Comparison of ENCODE assay signal across 9 mouse cellular contexts in the genomic region with DNA sequence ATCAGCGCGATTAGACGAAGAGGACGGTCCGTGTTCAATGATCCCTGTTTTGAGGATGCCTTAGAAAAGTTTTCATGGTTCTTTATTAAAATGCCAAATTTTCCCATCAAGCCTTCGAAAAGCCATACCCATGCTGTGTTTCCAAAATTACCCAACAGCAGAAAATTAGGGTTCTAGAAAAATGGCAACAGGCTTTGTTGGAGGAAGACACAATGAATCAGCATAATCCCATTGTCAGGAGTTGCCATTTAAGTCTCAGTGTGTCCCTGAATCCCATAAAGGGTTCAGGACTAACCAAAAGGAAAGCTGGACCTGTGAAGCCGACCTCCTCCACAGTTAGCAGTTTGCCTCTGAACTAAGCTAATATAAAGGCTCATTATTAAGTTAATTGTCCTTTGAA.
DNase-seq lines count a peak whose midpoint lies in the region; ATAC-seq and TF ChIP-seq lines count a peak whose summit lies in the region.
"Had no signal": no experiment of that assay in that cellular context is flagged by ENCODE, and none has a peak within 500 bp of the region (broad histone marks: within the 10 kb centered on the region; RNA-seq: fewer than 3 reads in every experiment).

No protein-coding gene starts in this region.

- no peak overlapping the region for H3K27ac ChIP-seq in lung, embryonic 16.5 days (ENCODE audit: low read length)
- peak overlapping the region; percentile 90 for H3K27ac ChIP-seq in forebrain, embryonic 14.5 days (ENCODE audit: low read depth, low read length)
- no peak overlapping the region for H3K27ac ChIP-seq in limb, embryonic 13.5 days
- no peak overlapping the region for H3K27ac ChIP-seq in stomach, postnatal 0 days (replicated peaks)

- ATAC-seq in lung, embryonic 16.5 days (ENCODE audit: low read depth): no peak
- no peak for ATAC-seq in forebrain, embryonic 14.5 days
- ATAC-seq in limb, embryonic 13.5 days (ENCODE audit: low FRiP score, low read depth): no peak
- ATAC-seq in stomach, postnatal 0 days (ENCODE audit: low FRiP score, low TSS enrichment): no peak
- ATAC-seq: Patski had no signal

- peaks cover 7% of the 10 kb centered on the region; the same call in 1 of the 2 replicates for H3K4me1 ChIP-seq in lung, embryonic 16.5 days (replicated peaks; ENCODE audit: control insufficient read depth, insufficient read depth, low read length)
- H3K4me1 ChIP-seq in lung, adult 2 months (ENCODE audit: control insufficient read depth, insufficient read depth, low read length): no peaks in the 10 kb centered on the region
- H3K4me1 ChIP-seq in forebrain, embryonic 14.5 days (ENCODE audit: control insufficient read depth, insufficient read depth, low read length): peaks cover 16% of the 10 kb centered on the region; the same call in 1 of the 2 replicates
- H3K4me1 ChIP-seq in limb, embryonic 13.5 days: peaks cover 14% of the 10 kb centered on the region
- H3K4me1 ChIP-seq in stomach, postnatal 0 days (replicated peaks; ENCODE audit: control insufficient read depth, insufficient read depth): no peaks in the 10 kb centered on the region

- TF ChIP-seq CTCF in lung, adult 2 months (IDR thresholded peaks at IDR 0.05; ENCODE audit: insufficient read depth, low read length): no peak
- TF ChIP-seq CTCF in stomach, postnatal 0 days (IDR thresholded peaks at IDR 0.05; ENCODE audit: low read depth): no peak

- no peak for TF ChIP-seq POLR2A in lung, adult 2 months (IDR thresholded peaks at IDR 0.05; ENCODE audit: borderline replicate concordance, extremely low read depth, low read depth, low read length)

- TF ChIP-seq EP300 in stomach, postnatal 0 days (optimal IDR thresholded peaks at IDR 0.05): no peak

- no peak overlapping the region for H3K9ac ChIP-seq in lung, embryonic 16.5 days (ENCODE audit: low read length)
- peak overlapping the region; percentile 64 for H3K9ac ChIP-seq in forebrain, embryonic 14.5 days (ENCODE audit: low read length)
- no peak overlapping the region; the same call in 1 of the 2 replicates for H3K9ac ChIP-seq in limb, embryonic 13.5 days
- no peak overlapping the region for H3K9ac ChIP-seq in stomach, postnatal 0 days (ENCODE audit: low read length)

- no peaks in the 10 kb centered on the region for H3K36me3 ChIP-seq in lung, embryonic 16.5 days (ENCODE audit: control insufficient read depth, insufficient read depth, low read length)
- H3K36me3 ChIP-seq in forebrain, embryonic 14.5 days (ENCODE audit: control insufficient read depth, insufficient read depth, low read length): no peaks in the 10 kb centered on the region
- no peaks in the 10 kb centered on the region for H3K36me3 ChIP-seq in limb, embryonic 13.5 days
- H3K36me3 ChIP-seq in stomach, postnatal 0 days (ENCODE audit: control insufficient read depth, insufficient read depth, low read length): no peaks in the 10 kb centered on the region

- H3K9me3 ChIP-seq in lung, embryonic 16.5 days (ENCODE audit: control insufficient read depth, low read length): no peaks in the 10 kb centered on the region
- H3K9me3 ChIP-seq in forebrain, embryonic 14.5 days (replicated peaks; ENCODE audit: control insufficient read depth, low read length): no peaks in the 10 kb centered on the region
- H3K9me3 ChIP-seq in limb, embryonic 13.5 days: no peaks in the 10 kb centered on the region
- no peaks in the 10 kb centered on the region for H3K9me3 ChIP-seq in stomach, postnatal 0 days (ENCODE audit: control insufficient read depth, low read length)

- DNase-seq in lung, adult 2 months: no peak
- DNase-seq in forebrain, embryonic 14.5 days (ENCODE audit: low spot score): peak; percentile 46
- no peak for DNase-seq in stomach, postnatal 0 days (ENCODE audit: low spot score)
- DNase-seq in adrenal gland, postnatal 14 days: no peak
- DNase-seq in retina, embryonic 14.5 days (ENCODE audit: low spot score): no peak
- DNase-seq: cerebellum, adult 9-11 months had no signal

- no peaks in the 10 kb centered on the region; the same call in 1 of the 2 replicates for H3K27me3 ChIP-seq in lung, embryonic 16.5 days (ENCODE audit: control insufficient read depth, insufficient read depth, low read depth, low read length)
- peaks cover 9% of the 10 kb centered on the region; the same call in 1 of the 2 replicates for H3K27me3 ChIP-seq in forebrain, embryonic 14.5 days (replicated peaks; ENCODE audit: control insufficient read depth, insufficient read depth, low read length)
- peaks cover 63% of the 10 kb centered on the region for H3K27me3 ChIP-seq in limb, embryonic 13.5 days
- H3K27me3 ChIP-seq in stomach, postnatal 0 days (ENCODE audit: control insufficient read depth, insufficient read depth, low read length): no peaks in the 10 kb centered on the region
- H3K27me3 ChIP-seq: Patski had no signal

- WGBS in lung, embryonic 16.5 days: 50% methylated on average over 7 of the region's 7 CpGs
- 56% methylated on average over 7 of the region's 7 CpGs for WGBS in lung, adult 2 months
- WGBS in forebrain, embryonic 14.5 days: 6% methylated on average over 7 of the region's 7 CpGs
- WGBS in limb, embryonic 13.5 days: 31% methylated on average over 7 of the region's 7 CpGs
- 65% methylated on average over 7 of the region's 7 CpGs for WGBS in stomach, postnatal 0 days

- H3K4me3 ChIP-seq in lung, embryonic 16.5 days (ENCODE audit: low read length): peak overlapping the region; percentile 33
- H3K4me3 ChIP-seq in lung, adult 2 months (replicated peaks; ENCODE audit: extremely low read depth, low read depth, low read length): no peak overlapping the region
- peak overlapping the region; percentile 31 for H3K4me3 ChIP-seq in forebrain, embryonic 14.5 days (ENCODE audit: low read depth, low read length)
- H3K4me3 ChIP-seq in limb, embryonic 13.5 days: peak overlapping the region; percentile 34
- H3K4me3 ChIP-seq in stomach, postnatal 0 days (ENCODE audit: low read depth, low read length): no peak overlapping the region

- peak overlapping the region; percentile 54 for H3K4me2 ChIP-seq in lung, embryonic 16.5 days (ENCODE audit: low read depth, low read length)
- H3K4me2 ChIP-seq in forebrain, embryonic 14.5 days (ENCODE audit: low read length): peak overlapping the region; percentile 65
- H3K4me2 ChIP-seq in limb, embryonic 13.5 days (replicated peaks): peak overlapping the region; percentile 69
- H3K4me2 ChIP-seq in stomach, postnatal 0 days (replicated peaks; ENCODE audit: low read depth): peak overlapping the region; percentile 50

Comparison
In these comparisons a context has a peak if more than half of its experiments do, and no peak if none do; other contexts are left out.
1. H3K4me3 ChIP-seq: peak in lung, embryonic 16.5 days (single experiment), forebrain, embryonic 14.5 days (single experiment) and limb, embryonic 13.5 days (single experiment); none in lung, adult 2 months (single experiment) and stomach, postnatal 0 days (single experiment).
2. Peak in every context shown above with its lines, with median percentiles within 50 percentile points of each other: H3K4me2 ChIP-seq.